Mouse (Mus musculus) hindbrain, embryonic 10.5 days (tissue): ENCODE data around the gene Cmtm5. TPM values are rescaled to one million over a fixed set of nuclear protein-coding genes. Genes with fewer than 3 reads are reported as not detected.
"Not testable (repeated sequence)": the region's sequence is repeated elsewhere in the genome, so short reads cannot be mapped to it uniquely, and the experiment has no call there.

Experiments
- DNase-seq: peaks from one replicate; pipeline ENCODE4 v3.0.0-alpha.2; 2017; ENCODE audit warnings: low spot score
- H3K27ac ChIP-seq: fragments of 300-500 bp; sonication (generic); 2 replicates; pipeline ENCODE4 v1.5.1; 2016; ENCODE audit warnings: mild to moderate bottlenecking, moderate library complexity
- H3K27me3 ChIP-seq: fragments of 300-500 bp; sonication (generic); 2 replicates; pipeline ENCODE4 v1.6.1; 2016; ENCODE audit warnings: mild to moderate bottlenecking; ENCODE audit not compliant: poor library complexity, insufficient read depth, severe bottlenecking
- H3K36me3 ChIP-seq: fragments of 300-500 bp; sonication (generic); 2 replicates; pipeline ENCODE4 v1.6.1; 2016; ENCODE audit warnings: mild to moderate bottlenecking, moderate library complexity
- H3K4me1 ChIP-seq: fragments of 300-500 bp; sonication (generic); replicated peaks from 2 replicates; pipeline ENCODE4 v1.6.1; 2016; ENCODE audit warnings: mild to moderate bottlenecking
- H3K4me3 ChIP-seq: fragments of 300-500 bp; sonication (generic); 2 replicates; pipeline ENCODE4 v1.5.1; 2016; ENCODE audit warnings: mild to moderate bottlenecking, moderate library complexity
- H3K9me3 ChIP-seq: fragments of 300-500 bp; sonication (generic); 2 replicates; pipeline ENCODE4 v1.6.1; 2016; ENCODE audit warnings: mild to moderate bottlenecking, moderate library complexity
- WGBS: fragments of 180-500 bp; shearing (Covaris S2); methylation state at CpG from one replicate; pipeline ENCODE4 v1.1.7; 2016; 5-methylcytosine and 5-hydroxymethylcytosine counted together
- microRNA counts: library from miRNA; unstranded; fragments of <30 nt; microRNA quantifications from one replicate; lab custom pipeline; 2017
- polyA plus RNA-seq: library from polyadenylated mRNA; unstranded; fragments of >200 nt; fragmentation: Nextera tagmentation; extraction: Ambion mirVana; gene quantifications from 2 replicates; pipeline ENCODE4 v1.2.1, GENCODE M21; 2016

Cmtm5 gene
- polyA plus RNA-seq, 1 experiment from 2014 or later, result 0.78 TPM

DNA sequence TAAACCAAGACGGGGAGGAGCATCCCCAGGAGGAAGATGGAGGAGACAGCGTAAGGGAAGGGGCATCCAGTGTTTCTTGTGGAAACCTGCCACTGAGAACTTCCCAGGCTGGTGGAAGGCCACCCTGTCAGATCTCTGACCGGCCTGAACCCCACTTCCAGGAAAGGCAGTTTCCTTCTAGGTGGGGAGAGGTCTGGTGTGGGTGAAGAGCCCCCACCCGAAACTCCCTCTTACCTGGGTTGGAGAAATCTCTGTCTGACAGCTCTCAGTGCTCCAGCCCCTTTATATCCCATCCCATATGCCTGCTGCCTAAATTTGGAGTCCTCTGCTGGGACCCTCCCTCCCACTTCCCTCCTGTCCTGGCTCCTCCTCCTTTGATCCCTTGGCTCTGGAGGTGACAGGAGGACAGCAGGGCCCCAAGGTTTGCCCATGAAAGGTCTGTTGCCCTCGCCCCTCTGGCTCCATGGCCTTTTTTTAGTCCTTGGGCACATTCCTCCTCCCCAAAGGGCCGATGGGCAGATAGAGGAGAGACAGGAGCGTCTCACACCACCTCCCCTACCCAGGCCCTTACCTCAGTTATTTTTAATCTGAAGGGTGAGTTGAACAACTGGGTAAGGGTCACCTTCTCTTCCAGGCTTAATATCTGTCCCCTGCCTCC lies 30.4 kb downstream of the Cmtm5 start, which contains the start of gene Myh6:
TSS of gene Myh6 (minus strand) at position 608 of the 658 bp plus-strand sequence.
- Histone ChIP-seq H3K27me3 (no peaks in the 10 kb centered on the region; the same call in 1 of the 2 replicates), H3K27ac (no peak within 1 kb of the TSS), H3K36me3 (no peaks in the 10 kb centered on the region), H3K4me1 (no peaks in the 10 kb centered on the region), H3K4me3 (no peak within 1 kb of the TSS), H3K9me3 (no peaks in the 10 kb centered on the region)
- WGBS, result 77% methylated on average over 7 of the region's 7 CpGs
- DNase-seq, result no peak

DNA sequence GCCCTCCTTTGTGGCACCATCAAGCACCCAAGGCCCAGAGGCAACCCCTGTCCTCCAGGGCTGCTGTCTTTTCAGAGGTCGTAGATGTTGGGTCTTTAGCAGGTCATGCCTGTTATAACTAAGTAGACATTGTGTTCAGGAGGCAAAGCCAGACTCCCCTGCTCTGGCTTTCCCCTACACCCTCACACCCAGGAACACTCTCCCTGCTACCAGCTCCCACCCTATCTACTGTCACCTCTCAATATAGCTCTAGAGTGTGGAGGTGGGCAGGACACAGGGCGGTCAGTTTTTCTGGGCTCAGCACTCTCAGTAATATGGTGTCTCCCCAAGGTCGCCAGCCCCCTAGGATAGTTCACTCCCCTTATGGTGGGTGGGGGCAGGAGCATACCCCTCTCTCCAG lies 31.8 kb downstream of the Cmtm5 start:
- WGBS, result 85% methylated on average over 3 of the region's 3 CpGs
- H3K27me3 ChIP-seq, result no peaks in the 10 kb centered on the region
- no peaks in the 10 kb centered on the region for H3K9me3 ChIP-seq
- no peaks in the 10 kb centered on the region for H3K4me1 ChIP-seq
- no peak overlapping the region for H3K27ac ChIP-seq
- no peaks in the 10 kb centered on the region for H3K36me3 ChIP-seq
- no peak for DNase-seq
- no peak overlapping the region for H3K4me3 ChIP-seq

DNA sequence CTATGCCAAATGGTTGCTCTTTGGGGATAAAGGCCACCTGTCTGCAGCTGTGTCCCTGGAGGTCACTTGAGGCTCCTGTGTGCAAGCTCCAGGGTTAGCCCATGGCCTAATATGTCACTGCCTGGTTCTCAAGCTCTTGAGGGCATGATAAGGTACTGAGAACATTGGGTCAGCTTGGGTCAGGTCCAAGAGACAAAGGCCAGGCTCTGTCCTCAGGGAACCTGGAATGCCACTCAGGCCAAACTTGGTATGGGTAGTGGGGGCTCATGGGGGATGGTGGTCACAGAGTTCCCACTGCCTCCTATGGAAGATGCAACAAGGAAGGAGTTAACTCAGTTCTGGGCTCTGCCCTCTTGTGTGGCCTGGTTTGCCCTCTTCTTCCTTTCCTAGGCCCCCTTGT lies 32.3 kb downstream of the Cmtm5 start:
- H3K4me1 ChIP-seq, result peaks cover 1% of the 10 kb centered on the region
- no peak overlapping the region for H3K4me3 ChIP-seq
- H3K27me3 ChIP-seq, result no peaks in the 10 kb centered on the region
- no peaks in the 10 kb centered on the region for H3K9me3 ChIP-seq
- DNase-seq, result no peak
- no peak overlapping the region for H3K27ac ChIP-seq
- H3K36me3 ChIP-seq, result no peaks in the 10 kb centered on the region

DNA sequence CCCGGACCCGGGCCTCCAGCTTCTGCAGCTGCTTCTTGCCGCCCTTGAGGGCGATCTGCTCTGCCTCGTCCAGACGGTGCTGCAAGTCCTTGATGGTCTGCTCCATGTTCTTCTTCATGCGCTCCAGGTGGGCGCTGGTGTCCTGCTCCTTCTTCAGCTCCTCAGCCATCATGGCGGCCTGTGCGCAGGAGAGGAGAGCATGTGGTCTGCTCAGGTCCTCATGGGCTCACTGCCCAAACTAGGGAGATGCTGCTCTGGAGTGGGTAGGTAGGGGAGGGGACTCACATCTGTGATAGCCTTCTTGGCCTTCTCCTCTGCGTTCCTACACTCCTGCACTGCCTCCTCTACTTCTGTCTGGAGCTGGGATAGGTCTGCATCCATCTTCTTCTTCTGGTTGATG lies 36.7 kb downstream of the Cmtm5 start:
- H3K4me1 ChIP-seq, result peaks cover 20% of the 10 kb centered on the region
- not testable (repeated sequence) for H3K4me3 ChIP-seq, DNase-seq, H3K27ac ChIP-seq, H3K9me3 ChIP-seq, H3K27me3 ChIP-seq, H3K36me3 ChIP-seq
- WGBS, result 92% methylated on average over 11 of the region's 11 CpGs

DNA sequence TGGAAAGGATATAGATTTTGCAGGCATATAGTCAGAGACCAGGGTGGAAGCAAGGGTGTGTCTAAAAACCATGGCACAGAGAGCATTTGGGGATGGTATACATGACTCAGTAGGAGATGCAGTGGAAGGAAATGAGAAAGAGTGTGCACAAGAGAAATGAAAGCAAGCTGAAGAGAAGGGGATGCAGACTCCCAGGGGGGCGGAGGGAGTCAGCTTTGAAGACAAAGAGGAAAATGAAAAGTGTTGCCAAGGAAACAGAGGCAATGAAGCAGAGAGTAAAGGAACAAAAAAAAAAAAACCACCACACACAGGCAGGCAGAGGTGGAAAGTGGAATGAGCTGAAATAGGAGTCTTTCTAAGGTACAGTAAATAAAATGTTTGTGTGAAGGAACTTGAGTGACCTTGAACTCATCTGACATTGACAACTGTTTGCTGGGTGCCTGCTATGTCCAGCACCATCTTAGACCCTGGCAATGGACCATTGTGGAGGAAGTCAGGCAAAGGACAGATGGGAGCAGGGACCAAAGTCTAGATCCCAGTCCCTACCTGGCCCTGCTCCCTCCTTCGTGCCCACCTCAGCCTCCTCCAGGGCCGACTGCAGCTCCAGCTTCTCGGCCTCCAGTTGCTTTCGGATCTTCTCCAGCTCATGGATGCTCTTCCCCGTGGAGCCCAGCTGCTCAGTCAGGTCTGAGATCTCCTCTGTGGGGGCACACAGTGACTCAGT lies 38.2 kb downstream of the Cmtm5 start:
- no peaks in the 10 kb centered on the region for H3K36me3 ChIP-seq
- 77% methylated on average over 6 of the region's 6 CpGs for WGBS
- DNase-seq, result no peak
- peak overlapping the region; percentile 69 for H3K27ac ChIP-seq
- H3K27me3 ChIP-seq, result peaks cover 3% of the 10 kb centered on the region; the same call in 1 of the 2 replicates
- no peak overlapping the region for H3K4me3 ChIP-seq
- H3K9me3 ChIP-seq, result no peaks in the 10 kb centered on the region
- peaks cover 20% of the 10 kb centered on the region for H3K4me1 ChIP-seq

DNA sequence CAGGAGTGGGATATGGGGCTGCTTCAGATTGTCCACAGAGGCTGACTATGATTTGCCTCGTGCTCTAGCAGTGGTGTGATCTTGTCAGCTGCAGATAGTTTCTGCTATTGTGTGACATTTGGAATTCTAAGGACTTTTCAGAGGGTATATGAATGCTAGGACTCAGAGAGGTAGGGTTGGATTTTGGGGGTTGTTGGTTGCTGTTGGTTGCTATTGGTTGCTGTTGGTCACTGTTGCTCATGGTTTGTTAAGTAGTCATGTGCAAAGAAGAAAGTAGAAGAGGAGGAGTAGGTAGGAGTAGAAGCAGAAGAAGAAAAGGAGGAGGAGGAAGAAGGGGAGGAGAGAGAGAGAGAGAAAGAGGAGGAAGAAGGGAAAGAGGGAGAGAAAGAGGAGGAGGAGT lies 40.6 kb downstream of the Cmtm5 start, which contains the start of gene Gm17428:
TSS of gene Gm17428 (plus strand) at position 301 of the 400 bp plus-strand sequence.
- no peak for DNase-seq
- H3K36me3 ChIP-seq, result no peaks in the 10 kb centered on the region
- no peaks in the 10 kb centered on the region for H3K9me3 ChIP-seq
- no peak within 1 kb of the TSS for H3K4me3 ChIP-seq
- H3K4me1 ChIP-seq, result peaks cover 20% of the 10 kb centered on the region
- H3K27ac ChIP-seq, result no peak within 1 kb of the TSS
- WGBS, result 86% methylated on average over 1 of the region's 1 CpGs
- peaks cover 3% of the 10 kb centered on the region; the same call in 1 of the 2 replicates for H3K27me3 ChIP-seq

DNA sequence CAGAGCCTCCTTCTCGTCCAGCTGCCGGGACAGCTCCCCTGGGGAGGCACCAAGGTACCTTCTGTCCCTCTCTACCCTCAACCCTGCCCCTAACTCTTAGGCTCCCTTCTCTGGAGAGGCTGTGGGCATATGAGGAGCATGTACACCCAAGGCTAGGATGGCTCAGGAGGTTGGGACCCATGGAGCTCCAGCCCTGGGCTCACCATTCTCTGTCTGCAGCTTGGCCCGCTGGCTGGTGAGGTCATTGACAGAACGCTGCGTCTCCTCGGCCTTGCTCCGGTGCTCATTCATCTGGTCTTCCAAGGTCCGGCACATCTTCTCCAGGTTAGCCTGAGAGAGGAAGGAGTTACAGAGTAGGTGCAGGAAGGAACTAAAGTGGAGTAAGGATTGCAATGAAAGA lies 42.6 kb downstream of the Cmtm5 start:
- Histone ChIP-seq H3K27ac (no peak overlapping the region), H3K9me3 (no peaks in the 10 kb centered on the region)
- 86% methylated on average over 8 of the region's 8 CpGs for WGBS

DNA sequence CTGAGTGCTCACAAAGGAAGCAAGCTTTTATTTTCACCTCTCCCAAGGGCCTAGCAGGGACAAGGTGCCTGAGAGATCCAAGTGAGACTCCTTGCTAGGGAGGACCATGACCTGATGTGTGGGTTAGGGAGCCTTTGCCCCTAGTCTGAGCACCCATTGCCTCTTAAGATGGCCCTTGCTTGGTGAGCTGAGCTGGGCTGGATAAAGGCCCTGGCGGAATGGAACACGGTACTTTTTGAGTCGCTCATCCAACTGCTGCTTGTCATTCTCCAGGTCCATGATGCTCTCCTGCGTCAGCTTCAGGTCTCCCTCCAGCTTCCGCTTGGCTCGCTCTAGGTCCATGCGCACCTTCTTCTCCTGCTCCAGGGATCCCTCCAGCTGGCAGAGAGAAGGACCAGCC lies 45.9 kb downstream of the Cmtm5 start:
- WGBS, result 98% methylated on average over 7 of the region's 7 CpGs
- Histone ChIP-seq H3K4me3 (no peak overlapping the region), H3K4me1 (no peaks in the 10 kb centered on the region), H3K27ac (no peak overlapping the region), H3K9me3 (no peaks in the 10 kb centered on the region), H3K27me3 (no peaks in the 10 kb centered on the region), H3K36me3 (no peaks in the 10 kb centered on the region)
- DNase-seq, result no peak

More for the DNA sequence above, 42.6 kb downstream of the Cmtm5 start:
- peaks cover 3% of the 10 kb centered on the region; the same call in 1 of the 2 replicates for H3K27me3 ChIP-seq
- no peaks in the 10 kb centered on the region for H3K36me3 ChIP-seq
- no peak overlapping the region for H3K4me3 ChIP-seq
- no peak for DNase-seq
- H3K4me1 ChIP-seq, result peaks cover 15% of the 10 kb centered on the region

DNA sequence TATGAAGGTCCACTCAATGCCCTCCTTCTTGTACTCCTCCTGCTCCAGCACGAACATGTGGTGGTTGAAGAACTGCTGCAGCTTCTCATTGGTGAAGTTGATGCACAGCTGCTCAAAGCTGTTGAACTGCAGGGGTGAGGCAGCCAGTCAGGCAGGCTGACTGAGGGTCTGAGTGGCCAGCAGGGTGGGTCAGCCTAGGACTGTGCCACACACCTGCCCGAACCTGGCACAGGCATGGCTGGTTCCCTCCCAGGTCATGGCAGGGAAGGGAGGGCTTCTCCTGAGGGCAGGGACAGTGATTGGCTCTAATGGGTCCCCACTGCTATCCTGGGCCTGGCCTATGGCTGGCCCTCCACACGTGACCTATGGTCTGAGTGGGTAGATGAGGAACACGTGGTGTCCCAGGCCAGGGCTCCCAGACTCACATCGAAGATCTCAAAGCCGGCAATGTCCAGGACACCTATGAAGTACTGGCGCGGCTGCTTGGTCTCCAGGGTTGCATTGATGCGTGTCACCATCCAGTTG lies 52.4 kb downstream of the Cmtm5 start:
- WGBS, result 94% methylated on average over 9 of the region's 9 CpGs
- H3K4me1 ChIP-seq, DNase-seq, H3K27me3 ChIP-seq, H3K27ac ChIP-seq, H3K9me3 ChIP-seq, H3K36me3 ChIP-seq, H3K4me3 ChIP-seq: not testable (repeated sequence)

MicroRNA genes within 50 kb of the gene (microRNA counts, 519-probe panel; counts per million panel counts)
- microRNA mmu-miR-208a (lab: Ali Mortazavi, UCI) (1,255 counts per million, percentile 77 among the panel's probes with 10 or more counts), microRNA mmu-miR-208b (lab: Ali Mortazavi, UCI) (1,255 counts per million, percentile 77 among the panel's probes with 10 or more counts)

Other genes starting within 250 kb of the Cmtm5 start
- 130 and 147 TPM in 2 replicates for gene Acin1, start 249.3 kb upstream of the Cmtm5 start, polyA plus RNA-seq
- 0.14 TPM in 2 replicates for gene Gm29776, start 237.4 kb upstream of the Cmtm5 start, polyA plus RNA-seq
- gene Cebpe, start 224.1 kb upstream of the Cmtm5 start, polyA plus RNA-seq, result not detected in 2 replicates
- gene Slc7a8, start 154.3 kb upstream of the Cmtm5 start, polyA plus RNA-seq, result 1.8 and 3.5 TPM in 2 replicates
- gene Rnf212b, start 122.1 kb upstream of the Cmtm5 start, polyA plus RNA-seq, result not detected in 2 replicates
- gene Homez, start 65.3 kb upstream of the Cmtm5 start, polyA plus RNA-seq, result 19.7 and 22.7 TPM in 2 replicates
- 0.38 and 0.44 TPM in 2 replicates for gene Ppp1r3e, start 58.7 kb upstream of the Cmtm5 start, polyA plus RNA-seq
- gene Bcl2l2, start 52.9 kb upstream of the Cmtm5 start, polyA plus RNA-seq, result 2.2 and 3.0 TPM in 2 replicates
- 0.29 TPM in 1 of 2 replicates, not detected in the other for gene Gm20521, start 52.8 kb upstream of the Cmtm5 start, polyA plus RNA-seq
- 160 TPM in 2 replicates for gene Pabpn1, start 43.8 kb upstream of the Cmtm5 start, polyA plus RNA-seq
- gene Slc22a17, start 23.1 kb upstream of the Cmtm5 start, polyA plus RNA-seq, result 45.2 and 62.5 TPM in 2 replicates
- 36.5 and 40.0 TPM in 2 replicates for gene Efs, start 10.1 kb upstream of the Cmtm5 start, polyA plus RNA-seq
- 0.24 TPM in 1 of 2 replicates, not detected in the other for gene Il25, start 3.6 kb upstream of the Cmtm5 start, polyA plus RNA-seq
- 0.63 and 1.9 TPM in 2 replicates for gene Myh6, start 30.7 kb downstream of the Cmtm5 start, polyA plus RNA-seq
- not detected in 2 replicates for gene Gm17428, start 40.7 kb downstream of the Cmtm5 start, polyA plus RNA-seq
- 0.16 and 4.6 TPM in 2 replicates for gene Myh7, start 58.4 kb downstream of the Cmtm5 start, polyA plus RNA-seq
- 73.5 and 85.9 TPM in 2 replicates for gene Ngdn, start 79.2 kb downstream of the Cmtm5 start, polyA plus RNA-seq
- gene Zfhx2, start 156.1 kb downstream of the Cmtm5 start, polyA plus RNA-seq, result 8.8 and 17.7 TPM in 2 replicates
- gene Thtpa, start 158.5 kb downstream of the Cmtm5 start, polyA plus RNA-seq, result 24.4 and 26.1 TPM in 2 replicates
- 14.5 and 16.3 TPM in 2 replicates for gene Ap1g2, start 170.3 kb downstream of the Cmtm5 start, polyA plus RNA-seq
- 0.75 and 1.7 TPM in 2 replicates for gene Jph4, start 180.7 kb downstream of the Cmtm5 start, polyA plus RNA-seq